Mouse (Mus musculus): ENCODE results near the gene E2f7. TPM values are rescaled to one million over a fixed set of nuclear protein-coding genes. Genes with fewer than 3 reads are reported as not detected.
"Not testable (repeated sequence)": the region's sequence is repeated elsewhere in the genome, so short reads cannot be mapped to it uniquely, and the experiment has no call there.

E2f7 gene
- polyA plus RNA-seq, 1 experiment, result not detected

DNA sequence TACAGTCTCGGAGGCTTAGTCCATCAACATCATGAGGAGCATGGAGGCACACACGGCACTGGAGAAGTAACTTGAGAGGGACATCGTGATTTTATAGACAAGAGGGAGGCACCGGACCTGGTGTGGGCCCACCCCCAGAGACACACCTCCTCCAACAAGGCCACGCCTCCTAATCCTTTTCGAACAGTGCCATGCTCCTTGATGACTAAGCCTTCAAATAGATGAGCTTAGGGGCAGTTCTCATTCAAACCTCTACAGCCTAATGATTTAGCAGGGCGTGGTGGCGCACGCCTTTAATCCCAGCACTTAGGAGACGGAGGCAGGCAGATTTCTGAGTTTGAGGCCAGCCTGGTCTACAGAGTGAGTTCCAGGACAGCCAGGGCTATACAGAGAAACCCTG is 10.3 kb downstream of the E2f7 start:
- Histone ChIP-seq H3K4me3 (ENCODE audit: insufficient read depth, low read depth, low read length) (no peak overlapping the region), H3K4me1 (ENCODE audit: control insufficient read depth, insufficient read depth, insufficient read length, low read length) (peaks cover 7% of the 10 kb centered on the region; the same call in 1 of the 2 replicates), H3K27ac (replicated peaks; ENCODE audit: low read depth, low read length) (no peak overlapping the region)

DNA sequence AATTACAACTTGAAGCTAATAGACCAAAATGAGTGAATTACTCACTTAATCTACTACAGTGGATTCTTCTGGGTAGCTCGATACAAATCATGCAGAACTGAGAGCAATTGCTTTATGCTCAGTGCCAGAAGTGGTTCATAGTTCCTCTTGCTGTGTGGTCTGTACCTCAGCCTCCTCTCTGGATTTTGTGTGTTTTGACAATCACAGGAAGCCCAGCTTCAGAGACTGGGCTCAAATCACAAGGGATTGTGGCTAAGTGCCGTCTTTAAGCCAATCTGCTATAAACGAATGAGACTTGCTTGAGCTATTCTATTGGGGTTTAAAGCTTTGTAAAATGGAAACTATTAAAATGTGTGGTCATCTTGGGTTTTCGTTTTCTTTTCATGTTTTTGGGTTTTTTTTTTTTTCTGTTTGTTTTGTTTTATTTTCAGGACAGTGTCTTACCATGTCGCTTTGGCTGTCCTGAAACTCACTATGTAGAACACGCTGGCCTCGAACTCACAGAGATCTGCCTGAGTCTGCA is 11.1 kb downstream of the E2f7 start:
- H3K4me3 ChIP-seq (ENCODE audit: insufficient read depth, low read depth, low read length), result no peak overlapping the region
- no peak overlapping the region for H3K27ac ChIP-seq (replicated peaks; ENCODE audit: low read depth, low read length)
- H3K4me1 ChIP-seq (ENCODE audit: control insufficient read depth, insufficient read depth, insufficient read length, low read length), result peaks cover 7% of the 10 kb centered on the region; the same call in 1 of the 2 replicates

GRCm38 (mm10) chr10:110760552-110760951 is 15.3 kb downstream of the E2f7 start:
- H3K4me3 ChIP-seq (ENCODE audit: insufficient read depth, low read depth, low read length); H3K4me1 ChIP-seq (ENCODE audit: control insufficient read depth, insufficient read depth, insufficient read length, low read length): not testable (repeated sequence)

GRCm38 (mm10) chr10:110762134-110762884 is 17.1 kb downstream of the E2f7 start:
- Histone ChIP-seq H3K27ac (replicated peaks; ENCODE audit: low read depth, low read length) (no peak overlapping the region), H3K4me1 (ENCODE audit: control insufficient read depth, insufficient read depth, insufficient read length, low read length) (no peaks in the 10 kb centered on the region), H3K4me3 (ENCODE audit: insufficient read depth, low read depth, low read length) (no peak overlapping the region)

More at GRCm38 (mm10) chr10:110760552-110760951, 15.3 kb downstream of the E2f7 start:
- H3K27ac ChIP-seq (replicated peaks; ENCODE audit: low read depth, low read length), result not testable (repeated sequence)

- H3K27ac ChIP-seq (replicated peaks; ENCODE audit: low read depth, low read length), result no peak overlapping the region
- H3K4me1 ChIP-seq (ENCODE audit: control insufficient read depth, insufficient read depth, insufficient read length, low read length), result no peaks in the 10 kb centered on the region
- no peak overlapping the region for H3K4me3 ChIP-seq (ENCODE audit: insufficient read depth, low read depth, low read length)
These were observed 18.2 kb downstream of the E2f7 start for GRCm38 (mm10) chr10:110763416-110763815.

GRCm38 (mm10) chr10:110769538-110769937 is 24.3 kb downstream of the E2f7 start:
- Histone ChIP-seq H3K4me3 (ENCODE audit: insufficient read depth, low read depth, low read length) (0 out of 2 replicates have a peak overlapping the region, but pooled peaks have one; percentile 16), H3K4me1 (ENCODE audit: control insufficient read depth, insufficient read depth, insufficient read length, low read length) (no peaks in the 10 kb centered on the region)

GRCm38 (mm10) chr10:110773201-110773600 is 28.0 kb downstream of the E2f7 start:
- Histone ChIP-seq H3K4me1 (ENCODE audit: control insufficient read depth, insufficient read depth, insufficient read length, low read length) (no peaks in the 10 kb centered on the region), H3K4me3 (ENCODE audit: insufficient read depth, low read depth, low read length) (no peak overlapping the region)

More at GRCm38 (mm10) chr10:110769538-110769937, 24.3 kb downstream of the E2f7 start:
- H3K27ac ChIP-seq (replicated peaks; ENCODE audit: low read depth, low read length), result no peak overlapping the region

DNA sequence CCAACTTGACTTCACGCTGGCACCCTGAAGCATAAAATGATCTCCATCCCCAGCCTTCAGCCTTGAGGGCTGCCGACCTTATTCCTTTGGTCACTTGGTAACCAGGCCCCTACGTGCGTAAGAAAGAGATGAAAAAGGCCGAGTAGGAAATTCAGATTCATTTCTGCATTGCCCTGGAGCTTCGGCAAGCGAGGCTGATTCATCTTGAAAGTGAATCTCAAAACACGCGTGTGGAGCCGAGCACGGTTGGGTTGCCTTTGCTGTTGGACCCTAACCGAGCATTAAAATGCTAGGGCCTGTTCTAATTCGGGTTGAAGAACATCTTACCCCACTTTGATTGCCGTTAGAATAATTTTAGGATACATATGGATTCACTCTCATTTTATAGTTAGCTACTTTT is 28.6 kb downstream of the E2f7 start:
- H3K4me1 ChIP-seq (ENCODE audit: control insufficient read depth, insufficient read depth, insufficient read length, low read length), result no peaks in the 10 kb centered on the region

More at GRCm38 (mm10) chr10:110773201-110773600, 28.0 kb downstream of the E2f7 start:
- H3K27ac ChIP-seq (replicated peaks; ENCODE audit: low read depth, low read length), result no peak overlapping the region

DNA sequence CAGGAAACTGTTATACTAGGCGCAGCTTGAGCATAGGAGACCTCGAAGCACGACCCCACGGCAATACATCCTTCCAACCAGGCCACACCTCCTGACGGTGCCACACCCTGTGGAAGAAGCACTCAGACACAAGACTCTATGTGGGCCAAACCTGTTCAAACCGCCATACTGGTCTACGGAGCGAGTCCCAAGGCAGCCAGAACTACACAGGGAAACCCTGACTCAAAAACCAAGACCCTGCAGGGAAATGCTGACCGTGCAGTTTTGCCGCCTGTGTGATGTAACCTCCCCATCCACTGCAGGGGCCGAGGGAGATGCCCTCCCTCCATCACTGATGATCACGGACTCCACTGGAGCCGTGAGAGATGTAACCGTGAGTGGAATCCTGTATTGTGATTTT is 36.5 kb downstream of the E2f7 start:
- no peak overlapping the region for H3K27ac ChIP-seq (replicated peaks; ENCODE audit: low read depth, low read length)
- no peak overlapping the region for H3K4me3 ChIP-seq (ENCODE audit: insufficient read depth, low read depth, low read length)
- no peaks in the 10 kb centered on the region for H3K4me1 ChIP-seq (ENCODE audit: control insufficient read depth, insufficient read depth, insufficient read length, low read length)

More for the DNA sequence above, 28.6 kb downstream of the E2f7 start:
- Histone ChIP-seq H3K4me3 (ENCODE audit: insufficient read depth, low read depth, low read length) (no peak overlapping the region), H3K27ac (replicated peaks; ENCODE audit: low read depth, low read length) (no peak overlapping the region)

DNA sequence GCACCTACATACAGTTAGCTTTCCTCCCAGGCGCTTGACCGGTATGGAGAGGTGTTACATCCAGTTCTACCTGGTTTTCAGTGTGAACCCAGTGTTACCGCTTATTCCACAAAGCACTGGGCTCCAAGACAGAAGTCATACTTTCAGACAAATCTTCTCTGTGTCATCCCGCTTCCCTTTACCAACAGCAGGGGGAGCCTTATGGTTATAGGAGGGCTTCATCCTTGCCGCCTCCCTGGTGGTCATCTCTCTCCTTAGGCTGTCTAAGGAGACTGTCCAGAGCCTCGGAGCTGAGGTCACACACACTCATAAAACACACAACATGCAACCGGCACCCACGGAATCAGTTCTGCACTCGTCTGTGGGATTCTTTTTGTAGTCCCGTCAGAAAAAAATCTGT is 37.4 kb downstream of the E2f7 start:
- H3K4me3 ChIP-seq (ENCODE audit: insufficient read depth, low read depth, low read length), result no peak overlapping the region
- H3K4me1 ChIP-seq (ENCODE audit: control insufficient read depth, insufficient read depth, insufficient read length, low read length), result peaks cover 3% of the 10 kb centered on the region; the same call in 1 of the 2 replicates
- H3K27ac ChIP-seq (replicated peaks; ENCODE audit: low read depth, low read length), result no peak overlapping the region

DNA sequence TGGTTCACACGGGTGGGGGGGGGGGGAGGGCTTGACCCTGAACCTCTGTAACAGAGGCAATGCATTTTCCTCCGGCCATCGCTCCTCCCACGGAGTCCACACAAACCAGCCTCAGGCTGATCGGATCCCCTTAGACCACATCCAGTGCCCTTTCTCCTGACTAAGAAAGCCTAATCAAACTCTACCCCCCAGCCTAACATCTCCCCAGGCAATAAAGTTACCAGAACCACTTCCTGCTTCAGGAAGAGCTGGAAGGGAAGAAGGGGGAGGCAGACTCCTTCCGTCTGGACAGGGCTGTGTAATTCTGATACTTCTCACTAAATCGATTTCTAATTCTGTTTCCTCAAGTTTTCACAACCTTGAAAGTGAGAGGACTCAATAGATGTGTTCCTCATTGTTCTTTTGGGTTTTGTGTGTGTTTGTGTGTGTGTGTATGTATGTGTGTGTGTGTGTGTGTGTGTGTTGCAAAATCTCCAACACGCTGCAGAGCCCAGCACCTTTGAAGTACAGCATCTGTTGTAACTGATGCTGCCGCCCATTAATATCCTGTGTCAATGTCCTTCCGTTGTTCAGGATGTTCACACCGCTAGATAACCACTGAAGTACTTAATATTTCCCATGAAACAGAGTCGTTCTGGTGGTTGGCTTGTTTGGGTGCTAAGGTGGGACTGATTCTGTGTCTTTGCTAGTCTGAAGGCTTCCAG is 43.0 kb downstream of the E2f7 start:
- Histone ChIP-seq H3K4me3 (ENCODE audit: insufficient read depth, low read depth, low read length) (no peak overlapping the region), H3K27ac (replicated peaks; ENCODE audit: low read depth, low read length) (no peak overlapping the region), H3K4me1 (ENCODE audit: control insufficient read depth, insufficient read depth, insufficient read length, low read length) (peaks cover 4% of the 10 kb centered on the region; the same call in 1 of the 2 replicates)

- no peak overlapping the region for H3K27ac ChIP-seq (replicated peaks; ENCODE audit: low read depth, low read length)
- H3K4me1 ChIP-seq (ENCODE audit: control insufficient read depth, insufficient read depth, insufficient read length, low read length), result peaks cover 4% of the 10 kb centered on the region; the same call in 1 of the 2 replicates
- no peak overlapping the region for H3K4me3 ChIP-seq (ENCODE audit: insufficient read depth, low read depth, low read length)
These were observed 44.4 kb downstream of the E2f7 start for GRCm38 (mm10) chr10:110789683-110790082.

- H3K4me3 ChIP-seq (ENCODE audit: insufficient read depth, low read depth, low read length), result no peak overlapping the region
- no peaks in the 10 kb centered on the region for H3K4me1 ChIP-seq (ENCODE audit: control insufficient read depth, insufficient read depth, insufficient read length, low read length)
- no peak overlapping the region for H3K27ac ChIP-seq (replicated peaks; ENCODE audit: low read depth, low read length)
These were observed 48.0 kb downstream of the E2f7 start for GRCm38 (mm10) chr10:110793150-110793787.

GRCm38 (mm10) chr10:110794564-110795205 is 49.4 kb downstream of the E2f7 start:
- H3K4me3 ChIP-seq (ENCODE audit: insufficient read depth, low read depth, low read length), result no peak overlapping the region
- no peak overlapping the region for H3K27ac ChIP-seq (replicated peaks; ENCODE audit: low read depth, low read length)
- H3K4me1 ChIP-seq (ENCODE audit: control insufficient read depth, insufficient read depth, insufficient read length, low read length), result no peaks in the 10 kb centered on the region
